Mouse (Mus musculus) liver, adult 2 months (tissue): ENCODE data around the gene Miga2. TPM values are rescaled to one million over a fixed set of nuclear protein-coding genes. Genes with fewer than 3 reads are reported as not detected.

Experiments
- DNase-seq: peaks from one replicate; pipeline ENCODE4 v3.0.0-alpha.2; 2011; ENCODE audit warnings: low read depth, low spot score; ENCODE audit errors: extremely low read depth
- H3K27ac ChIP-seq: fragments of 200-500 bp; replicated peaks from 2 replicates; pipeline ENCODE4 v1.5.1; 2012; ENCODE audit warnings: low read depth, mild to moderate bottlenecking, control low read depth, inconsistent platforms, low read length; ENCODE audit not compliant: insufficient read depth
- H3K27me3 ChIP-seq: fragments of 200-500 bp; 2 replicates; pipeline ENCODE4 v1.6.1; 2012; ENCODE audit warnings: mild to moderate bottlenecking, moderate library complexity, low read length, inconsistent platforms; ENCODE audit not compliant: control insufficient read depth, insufficient read depth
- H3K36me3 ChIP-seq: fragments of 200-500 bp; 2 replicates; pipeline ENCODE4 v1.6.1; 2012; ENCODE audit warnings: low read length, inconsistent platforms; ENCODE audit not compliant: control insufficient read depth, insufficient read depth
- H3K4me1 ChIP-seq: fragments of 200-500 bp; 2 replicates; pipeline ENCODE4 v1.6.1; 2011; ENCODE audit warnings: low read length; ENCODE audit not compliant: control insufficient read depth, insufficient read depth
- H3K4me3 ChIP-seq: fragments of 200-500 bp; 2 replicates; pipeline ENCODE4 v1.5.1; 2011; ENCODE audit warnings: low read depth, mild to moderate bottlenecking, control low read depth, low read length, moderate library complexity; ENCODE audit not compliant: insufficient read depth
- H3K79me2 ChIP-seq: fragments of 200-500 bp; 2 replicates; pipeline ENCODE4 v1.6.1; 2012; ENCODE audit warnings: inconsistent platforms, mild to moderate bottlenecking, low read length, moderate library complexity; ENCODE audit not compliant: control insufficient read depth, insufficient read depth
- H3K9ac ChIP-seq: fragments of 200-500 bp; 2 replicates; pipeline ENCODE4 v1.6.1; 2012; ENCODE audit warnings: low read depth, mild to moderate bottlenecking, control low read depth, inconsistent platforms, low read length
- CTCF ChIP-seq: fragments of 200-500 bp; IDR thresholded peaks from 2 replicates; pipeline ENCODE4 v1.5.1; 2011; ENCODE audit warnings: low read depth, low read length, control low read depth
- POLR2A ChIP-seq: fragments of 200-500 bp; IDR thresholded peaks from 2 replicates; pipeline ENCODE4 v1.6.1; 2011; ENCODE audit warnings: low read length, control low read depth; ENCODE audit not compliant: insufficient read depth; ENCODE audit errors: extremely low read depth
- WGBS: fragments of 180-500 bp; shearing (Covaris S2); methylation state at CpG from one replicate; pipeline ENCODE4 v1.1.7; 2018; 5-methylcytosine and 5-hydroxymethylcytosine counted together
- polyA plus RNA-seq: library from polyadenylated mRNA; depleted of rRNA; stranded (reverse); fragments of >200 nt; gene quantifications from 2 replicates; pipeline ENCODE4 v1.2.3, GENCODE M21; 2012
- total RNA-seq: library from RNA; depleted of rRNA; stranded (reverse); fragments of >200 nt; gene quantifications from 2 replicates; pipeline ENCODE4 v1.2.3, GENCODE M21; 2014

Miga2 gene
- total and polyA plus RNA-seq, 2 experiments: 37.2 to 46.5 TPM

DNA sequence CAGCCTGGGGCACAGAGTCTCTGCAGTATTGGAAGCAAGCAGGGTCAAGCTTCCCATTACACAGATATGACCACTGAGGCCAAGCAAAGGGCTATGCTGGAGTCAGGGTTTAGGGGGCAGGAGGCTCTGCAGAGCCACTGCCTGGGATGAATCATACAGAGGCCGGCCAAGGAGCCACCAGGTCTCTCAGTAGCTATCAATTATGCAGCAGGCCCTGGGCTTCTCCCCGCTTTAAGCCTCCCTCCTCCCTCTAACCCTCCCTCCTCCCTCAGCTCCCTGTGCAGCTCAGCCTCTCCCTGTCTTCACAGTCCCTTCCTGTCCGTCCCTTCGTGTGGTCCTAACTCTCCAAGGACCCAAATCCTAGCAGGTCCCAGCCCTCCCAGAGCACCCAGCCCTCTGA lies 7.8 kb upstream of the Miga2 start:
- TF ChIP-seq CTCF (no peak), POLR2A (no peak)
- peaks cover 2% of the 10 kb centered on the region; the same call in 1 of the 2 replicates for H3K36me3 ChIP-seq
- H3K27me3 ChIP-seq: no peaks in the 10 kb centered on the region
- H3K4me3 ChIP-seq: no peak overlapping the region
- WGBS: 71% methylated on average over 4 of the region's 4 CpGs
- DNase-seq: no peak
- peaks cover 5% of the 10 kb centered on the region; the same call in 1 of the 2 replicates for H3K79me2 ChIP-seq
- H3K27ac ChIP-seq: no peak overlapping the region
- H3K9ac ChIP-seq: no peak overlapping the region
- peaks cover 7% of the 10 kb centered on the region; the same call in 1 of the 2 replicates for H3K4me1 ChIP-seq

DNA sequence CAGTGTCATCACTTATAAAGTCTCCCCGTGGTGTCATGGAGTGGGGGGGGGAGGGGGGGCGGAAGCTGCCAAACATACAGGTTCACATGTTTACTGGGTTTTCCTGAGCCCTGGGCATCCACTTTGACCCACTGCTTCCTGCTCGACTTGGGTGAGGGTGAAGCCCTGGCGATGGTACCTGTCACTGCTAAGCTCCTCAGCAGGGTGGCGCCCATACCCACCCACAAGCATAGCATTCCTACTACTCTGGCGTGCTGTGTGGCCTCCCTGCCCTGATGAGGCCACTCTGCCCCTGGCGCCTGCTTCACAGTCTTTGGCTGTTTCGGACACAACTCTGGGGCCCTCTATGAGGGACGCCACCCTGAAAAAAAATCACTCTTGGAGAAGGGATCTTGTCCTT lies 7.1 kb upstream of the Miga2 start:
- Histone ChIP-seq H3K9ac (no peak overlapping the region), H3K4me1 (peaks cover 7% of the 10 kb centered on the region; the same call in 1 of the 2 replicates), H3K79me2 (peaks cover 5% of the 10 kb centered on the region; the same call in 1 of the 2 replicates), H3K27ac (no peak overlapping the region), H3K36me3 (peaks cover 2% of the 10 kb centered on the region; the same call in 1 of the 2 replicates), H3K4me3 (no peak overlapping the region), H3K27me3 (no peaks in the 10 kb centered on the region)
- DNase-seq: no peak
- WGBS: 78% methylated on average over 9 of the region's 9 CpGs
- TF ChIP-seq POLR2A: no peak
- TF ChIP-seq CTCF: no peak

DNA sequence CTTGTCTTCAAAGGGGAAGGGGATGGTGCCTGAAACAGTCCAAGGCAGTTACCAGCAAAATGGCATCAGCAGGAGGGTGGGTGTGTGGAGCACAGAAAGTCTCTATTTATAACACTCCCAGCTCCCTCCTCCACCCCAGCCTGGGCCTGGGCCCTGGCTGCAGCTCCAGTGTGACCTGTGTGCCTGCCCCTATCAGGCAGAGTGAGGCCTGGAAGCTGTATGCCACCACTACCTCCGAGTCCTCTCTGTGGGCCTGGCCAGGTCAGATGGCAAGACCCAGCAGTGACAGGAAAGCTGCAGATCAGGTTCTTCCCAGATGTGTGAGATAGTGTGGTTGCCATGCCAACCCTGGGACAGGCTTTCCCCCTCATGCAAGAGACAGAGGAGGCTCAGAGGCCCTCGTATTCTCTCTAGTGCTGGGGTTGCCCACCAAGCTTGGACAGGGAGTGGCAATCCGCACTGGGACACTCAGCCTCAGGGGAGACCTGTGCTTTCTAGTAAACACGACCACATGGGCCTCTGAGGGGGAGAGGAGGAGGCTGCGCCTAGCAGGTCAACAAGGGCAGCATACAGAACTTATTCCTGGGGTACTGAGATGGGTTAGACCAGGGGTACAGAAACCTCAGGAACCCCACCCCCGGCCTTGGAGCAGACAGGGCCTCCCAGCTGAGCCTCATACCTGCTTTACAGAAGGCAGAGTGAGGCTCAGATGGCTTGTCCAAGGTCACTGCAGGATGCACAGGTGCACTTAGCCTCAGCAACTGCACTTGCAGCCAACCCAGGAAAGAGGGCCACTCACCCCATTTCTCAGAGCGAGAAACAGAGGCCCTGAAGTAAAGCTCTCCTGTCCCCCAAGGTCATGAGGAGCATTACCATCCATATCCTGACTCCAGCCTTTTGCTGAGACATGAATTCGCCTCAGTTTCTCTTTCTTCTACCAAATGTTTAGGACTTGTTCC lies 6.2 kb upstream of the Miga2 start:
- Histone ChIP-seq H3K4me1 (peaks cover 7% of the 10 kb centered on the region; the same call in 1 of the 2 replicates), H3K79me2 (peaks cover 5% of the 10 kb centered on the region; the same call in 1 of the 2 replicates), H3K9ac (no peak overlapping the region), H3K27me3 (no peaks in the 10 kb centered on the region), H3K27ac (no peak overlapping the region), H3K36me3 (peaks cover 2% of the 10 kb centered on the region; the same call in 1 of the 2 replicates), H3K4me3 (peak overlapping the region; percentile 92; the same call in 1 of the 2 replicates)
- no peak for TF ChIP-seq POLR2A
- no peak for TF ChIP-seq CTCF
- 64% methylated on average over 8 of the region's 8 CpGs for WGBS
- no peak for DNase-seq

DNA sequence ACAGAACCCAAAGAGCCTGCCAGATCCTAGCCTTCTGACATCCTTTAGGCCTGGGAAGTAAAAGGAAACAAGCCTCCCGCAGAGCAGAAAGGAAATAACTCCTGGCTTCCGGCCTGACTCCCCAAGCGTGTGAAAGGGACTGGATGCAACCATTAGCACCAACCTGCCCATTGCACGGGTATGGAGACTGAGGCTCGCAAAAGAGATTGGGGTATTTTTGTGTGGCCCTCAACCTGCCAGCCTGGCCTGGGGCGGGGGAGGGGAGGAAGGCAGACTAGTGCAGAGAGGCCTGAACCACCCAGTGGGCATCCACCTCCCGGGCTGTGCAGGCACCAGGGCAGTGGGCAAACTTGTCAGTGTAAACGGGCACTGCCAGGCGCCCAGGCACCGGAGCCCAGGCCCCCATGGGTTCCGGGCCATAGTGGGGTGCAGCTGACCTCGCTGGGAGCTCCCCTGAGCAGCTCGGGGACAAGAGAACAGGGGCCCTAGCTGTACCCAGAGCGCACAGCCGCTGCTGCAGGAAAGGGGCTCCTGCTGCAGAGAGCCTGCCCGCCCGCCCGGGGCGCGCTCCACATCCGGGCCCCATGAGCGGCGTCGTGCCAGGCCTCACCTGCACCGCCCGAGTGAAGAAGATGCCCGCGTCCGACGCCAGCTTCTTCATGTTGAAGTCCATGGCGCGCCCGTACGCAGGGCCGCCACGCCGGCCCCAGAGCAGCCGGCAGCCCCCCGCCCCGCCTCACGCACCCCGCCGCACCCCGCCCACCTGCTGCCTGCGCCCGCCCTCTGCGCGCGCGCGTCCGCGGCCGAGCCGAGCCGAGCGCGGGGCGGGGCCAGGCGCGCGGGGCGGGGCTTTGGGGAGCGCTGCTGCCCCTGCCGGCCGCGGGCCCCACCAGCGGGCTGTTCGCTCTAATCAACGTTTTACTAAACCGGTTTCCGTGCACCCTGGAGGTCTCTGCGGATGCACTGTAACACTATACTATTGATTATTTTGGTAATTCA lies 5.2 kb upstream of the Miga2 start, which contains the start of gene Sh3glb2:
Gene Sh3glb2 (minus strand): TSS at position 805 of the 999 bp plus-strand sequence.
- peaks cover 7% of the 10 kb centered on the region; the same call in 1 of the 2 replicates for H3K4me1 ChIP-seq
- no peak for DNase-seq
- peak within 1 kb of the TSS; percentile 52 for H3K27ac ChIP-seq
- H3K9ac ChIP-seq: peak within 1 kb of the TSS; percentile 94
- H3K79me2 ChIP-seq: peaks cover 5% of the 10 kb centered on the region; the same call in 1 of the 2 replicates
- no peaks in the 10 kb centered on the region for H3K27me3 ChIP-seq
- no peaks in the 10 kb centered on the region for H3K36me3 ChIP-seq
- 5% methylated on average over 73 of the region's 73 CpGs for whole genome bisulfite sequencing
- H3K4me3 ChIP-seq: peak within 1 kb of the TSS; percentile 92
- peak; percentile 64 for TF ChIP-seq CTCF
- 0 out of 2 replicates have a peak, but pooled peaks have one; percentile 28 for TF ChIP-seq POLR2A

DNA sequence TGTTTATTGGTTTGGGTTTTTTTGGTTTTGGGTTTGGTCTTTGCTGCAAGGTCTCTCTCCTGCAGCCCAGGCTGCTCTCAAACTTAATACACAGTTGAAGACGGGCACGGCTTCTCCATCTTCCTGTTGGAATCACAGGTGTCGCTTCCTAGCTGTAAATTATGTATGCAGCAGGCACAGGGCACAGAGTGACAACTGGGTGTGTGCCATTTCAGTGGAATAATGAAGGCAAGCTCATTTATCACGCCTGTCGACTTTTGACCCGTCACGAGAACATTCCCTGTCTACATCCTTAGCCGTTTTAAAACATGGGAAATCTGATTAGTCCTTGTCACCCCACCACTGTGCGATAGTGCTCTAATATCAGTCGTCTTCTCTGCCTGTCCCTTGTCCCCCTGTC lies 3.4 kb upstream of the Miga2 start:
- peaks cover 8% of the 10 kb centered on the region; the same call in 1 of the 2 replicates for H3K79me2 ChIP-seq
- TF ChIP-seq POLR2A (no peak), CTCF (no peak)
- no peak overlapping the region for H3K27ac ChIP-seq
- peaks cover 9% of the 10 kb centered on the region; the same call in 1 of the 2 replicates for H3K4me1 ChIP-seq
- whole genome bisulfite sequencing: 86% methylated on average over 10 of the region's 10 CpGs
- no peak for DNase-seq
- no peaks in the 10 kb centered on the region for H3K36me3 ChIP-seq
- no peaks in the 10 kb centered on the region for H3K27me3 ChIP-seq
- no peak overlapping the region for H3K4me3 ChIP-seq
- no peak overlapping the region for H3K9ac ChIP-seq
